Mouse (Mus musculus) CH12.LX (cell line): Measurements from ENCODE around the gene Nes.

Source experiments
- BHLHE40 ChIP-seq: IDR thresholded peaks from 2 replicates; pipeline ENCODE4 v1.6.1; 2011; ENCODE audit warnings: mild to moderate bottlenecking, low read depth, low read length, improper control_type of control experiment
- CTCF ChIP-seq, 2 experiments: IDR thresholded peaks in 1 of 2; conservative IDR thresholded peaks in 1 of 2; 2 replicates each; pipeline ENCODE4 v1.5.1; 2011 to 2012; ENCODE audit warnings: low read depth in 2 of 2, low read length in 2 of 2, improper control_type of control experiment in 1 of 2, inconsistent platforms in 1 of 2, mild to moderate bottlenecking in 1 of 2, moderate library complexity in 1 of 2
- NRF1 ChIP-seq: IDR thresholded peaks from 2 replicates; pipeline ENCODE4 v1.6.1; 2014; ENCODE audit warnings: low read depth, mild to moderate bottlenecking, inconsistent platforms, low read length, improper control_type of control experiment, moderate library complexity
- POLR2A ChIP-seq: IDR thresholded peaks from 2 replicates; pipeline ENCODE4 v1.6.1; 2011; ENCODE audit warnings: low read depth, mild to moderate bottlenecking, improper control_type of control experiment, low read length
- RCOR1 ChIP-seq: conservative IDR thresholded peaks from 2 replicates; pipeline ENCODE4 v1.6.1; 2012; ENCODE audit warnings: low read depth, mild to moderate bottlenecking, inconsistent platforms, low read length, improper control_type of control experiment
- TBP ChIP-seq: conservative IDR thresholded peaks from 2 replicates; pipeline ENCODE4 v1.6.1; 2011; ENCODE audit warnings: low read depth, low read length, improper control_type of control experiment
- TCF12 ChIP-seq: IDR thresholded peaks from 2 replicates; pipeline ENCODE4 v1.6.1; 2014; ENCODE audit warnings: low read depth, mild to moderate bottlenecking, inconsistent platforms, low read length, improper control_type of control experiment
- ZNF384 ChIP-seq: IDR thresholded peaks from 2 replicates; pipeline ENCODE4 v1.6.1; 2012; ENCODE audit warnings: low read depth, low read length, improper control_type of control experiment, inconsistent platforms

DNA sequence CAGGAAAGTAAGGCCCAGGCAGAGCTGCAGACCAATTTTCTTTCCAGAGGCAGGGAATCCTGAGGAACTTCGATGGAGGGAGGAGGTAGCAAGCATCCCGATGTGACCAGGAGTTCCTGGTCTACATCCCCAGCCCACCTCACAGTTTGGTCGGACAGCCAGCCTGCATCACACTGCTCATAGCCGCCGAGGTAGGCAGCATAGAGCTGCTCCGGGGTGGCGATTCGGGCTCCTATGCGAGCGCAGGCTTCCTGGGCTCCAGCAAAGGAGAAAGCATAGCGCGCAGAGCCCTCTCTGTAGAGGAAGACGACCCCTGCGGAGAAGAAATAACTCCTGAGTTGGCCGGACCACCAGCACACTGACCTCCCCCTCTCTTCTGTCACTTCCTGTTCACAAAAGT, 25.5 kb downstream of the Nes start:
- no peak for TF ChIP-seq POLR2A
- TF ChIP-seq CTCF (conservative IDR thresholded peaks at IDR 0.05 in 1 of 2, IDR thresholded peaks at IDR 0.05 in 1 of 2; ENCODE audit: low read depth in 2 of 2, low read length in 2 of 2) = no peak
- no peak for TF ChIP-seq TCF12
- TF ChIP-seq NRF1 = no peak
- TF ChIP-seq TBP = no peak
- TF ChIP-seq BHLHE40 = no peak
- no peak for TF ChIP-seq RCOR1
- TF ChIP-seq ZNF384 = no peak
